Mouse (Mus musculus) neural tube, embryonic 12.5 days (tissue): ENCODE data around the gene Il11. TPM values are rescaled to one million over a fixed set of nuclear protein-coding genes. Genes with fewer than 3 reads are reported as not detected.
"Not testable (repeated sequence)": the region's sequence is repeated elsewhere in the genome, so short reads cannot be mapped to it uniquely, and the experiment has no call there.

Experiments
- ATAC-seq: fragments of 200-750 bp; cut with Nextera tagmentation; 2 replicates; pipeline ENCODE4 v1.8.0; 2017; ENCODE audit warnings: low read depth, mild to moderate bottlenecking, moderate TSS enrichment, moderate library complexity; ENCODE audit not compliant: low FRiP score
- H3K27ac ChIP-seq: fragments of 300-500 bp; sonication (generic); 2 replicates; pipeline ENCODE4 v1.5.1; 2016
- H3K27me3 ChIP-seq: fragments of 300-500 bp; sonication (generic); replicated peaks from 2 replicates; pipeline ENCODE4 v1.6.1; 2016; ENCODE audit warnings: mild to moderate bottlenecking
- H3K36me3 ChIP-seq: fragments of 300-500 bp; sonication (generic); 2 replicates; pipeline ENCODE4 v1.6.1; 2016; ENCODE audit warnings: mild to moderate bottlenecking
- H3K4me1 ChIP-seq: fragments of 300-500 bp; sonication (generic); 2 replicates; pipeline ENCODE4 v1.6.1; 2016
- H3K4me2 ChIP-seq: fragments of 300-500 bp; sonication (generic); replicated peaks from 2 replicates; pipeline ENCODE4 v1.6.1; 2016; ENCODE audit warnings: mild to moderate bottlenecking
- H3K4me3 ChIP-seq: fragments of 300-500 bp; sonication (generic); 2 replicates; pipeline ENCODE4 v1.5.1; 2016
- H3K9ac ChIP-seq: fragments of 300-500 bp; sonication (generic); 2 replicates; pipeline ENCODE4 v1.6.1; 2016; ENCODE audit warnings: mild to moderate bottlenecking
- H3K9me3 ChIP-seq: fragments of 300-500 bp; sonication (generic); 2 replicates; pipeline ENCODE4 v1.6.1; 2016; ENCODE audit warnings: mild to moderate bottlenecking
- WGBS: fragments of 180-500 bp; shearing (Covaris S2); methylation state at CpG from one replicate; pipeline ENCODE4 v1.1.7; 2016; 5-methylcytosine and 5-hydroxymethylcytosine counted together
- polyA plus RNA-seq: library from polyadenylated mRNA; unstranded; fragments of >200 nt; fragmentation: Nextera tagmentation; extraction: Ambion mirVana; gene quantifications from 2 replicates; pipeline ENCODE4 v1.2.1, GENCODE M21; 2016

Gene Il11
- 0.34 and 0.51 TPM in 2 replicates for polyA plus RNA-seq

DNA sequence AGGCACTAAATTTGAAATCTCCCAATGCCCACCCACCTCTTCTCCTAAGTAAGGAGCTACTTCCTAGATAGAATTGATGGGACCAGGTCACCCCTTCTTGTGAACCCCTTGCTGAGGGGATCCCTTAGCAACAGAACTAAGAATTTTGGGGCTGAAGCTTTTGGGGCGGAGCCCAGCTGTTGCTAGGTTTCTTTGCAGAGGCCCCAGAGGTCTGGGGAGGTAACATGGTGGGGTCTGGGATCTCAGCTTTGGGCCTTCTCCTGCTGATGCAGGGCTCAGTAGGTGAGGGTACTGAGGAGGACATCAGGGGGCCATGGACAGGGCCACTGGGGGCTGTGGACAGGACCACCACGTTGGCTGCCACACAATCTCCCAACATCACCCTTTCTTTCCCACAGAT, at the start of gene Il11, which contains the start of gene Tmem190:
Il11 (minus strand) TSS at position 101 of the 400 bp plus-strand sequence.
Tmem190 (plus strand) TSS at position 179 of the 400 bp plus-strand sequence.
- H3K27ac ChIP-seq, result no peak within 1 kb of the TSS
- no peak within 1 kb of the TSS for H3K9ac ChIP-seq
- H3K36me3 ChIP-seq, result no peaks in the 10 kb centered on the region
- peaks cover 3% of the 10 kb centered on the region for H3K4me1 ChIP-seq
- no peak within 1 kb of the TSS for H3K4me3 ChIP-seq
- no peak for ATAC-seq
- H3K27me3 ChIP-seq, result peaks cover 26% of the 10 kb centered on the region
- WGBS, result 82% methylated on average over 2 of the region's 2 CpGs
- no peaks in the 10 kb centered on the region for H3K9me3 ChIP-seq
- H3K4me2 ChIP-seq, result no peak within 1 kb of the TSS

DNA sequence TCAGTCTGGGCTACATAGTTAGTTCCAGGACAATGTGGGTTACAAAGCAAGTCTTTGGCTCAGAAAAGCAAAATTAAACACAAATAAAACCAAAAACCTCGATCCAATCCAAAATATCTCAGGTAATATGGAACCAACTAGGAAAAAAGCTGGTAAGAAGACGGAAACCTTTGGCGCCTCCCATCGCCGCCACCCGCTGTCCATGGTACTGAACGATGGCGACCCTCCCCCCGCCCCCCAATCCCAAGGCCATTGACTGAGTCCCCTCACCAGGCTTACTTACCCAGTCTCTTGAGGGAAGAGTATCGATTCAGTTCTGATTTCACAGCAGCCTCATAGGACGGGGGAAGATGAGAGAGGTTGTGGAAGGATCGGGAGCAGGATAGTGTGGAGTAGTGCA, 47.8 kb upstream of the Il11 start:
- Histone ChIP-seq H3K9ac (peak overlapping the region; percentile 18; the same call in 1 of the 2 replicates), H3K4me2 (no peak overlapping the region), H3K4me3 (no peak overlapping the region), H3K4me1 (no peaks in the 10 kb centered on the region), H3K9me3 (no peaks in the 10 kb centered on the region), H3K36me3 (peaks cover 15% of the 10 kb centered on the region), H3K27me3 (peaks cover 37% of the 10 kb centered on the region), H3K27ac (no peak overlapping the region)
- ATAC-seq, result no peak
- WGBS, result 7% methylated on average over 12 of the region's 12 CpGs

DNA sequence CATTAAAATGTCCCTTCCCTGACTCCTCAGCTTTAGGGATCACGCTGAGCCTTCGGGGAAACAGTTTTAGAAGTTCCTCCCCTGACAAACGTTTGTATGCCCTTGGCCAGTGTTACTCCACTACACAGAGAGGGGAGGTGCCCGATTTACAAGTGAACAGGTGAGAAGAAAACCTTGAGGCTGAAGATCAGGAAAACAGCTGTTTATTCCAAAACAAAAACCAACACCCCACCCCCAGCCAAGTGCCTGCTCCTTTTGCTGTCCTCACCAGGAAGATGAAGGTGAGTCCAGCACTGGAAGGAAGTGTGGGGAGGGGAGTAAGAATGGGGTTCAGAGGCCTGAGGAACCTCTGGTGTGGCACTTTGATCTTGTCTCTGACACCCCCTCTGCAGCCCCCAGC, 42.7 kb upstream of the Il11 start:
- Histone ChIP-seq H3K36me3 (peaks cover 15% of the 10 kb centered on the region), H3K9ac (no peak overlapping the region), H3K27me3 (peaks cover 14% of the 10 kb centered on the region; the same call in 1 of the 2 replicates), H3K27ac (no peak overlapping the region), H3K4me3 (no peak overlapping the region), H3K4me2 (no peak overlapping the region), H3K9me3 (no peaks in the 10 kb centered on the region), H3K4me1 (no peaks in the 10 kb centered on the region)
- no peak for ATAC-seq
- WGBS, result 54% methylated on average over 4 of the region's 4 CpGs

DNA sequence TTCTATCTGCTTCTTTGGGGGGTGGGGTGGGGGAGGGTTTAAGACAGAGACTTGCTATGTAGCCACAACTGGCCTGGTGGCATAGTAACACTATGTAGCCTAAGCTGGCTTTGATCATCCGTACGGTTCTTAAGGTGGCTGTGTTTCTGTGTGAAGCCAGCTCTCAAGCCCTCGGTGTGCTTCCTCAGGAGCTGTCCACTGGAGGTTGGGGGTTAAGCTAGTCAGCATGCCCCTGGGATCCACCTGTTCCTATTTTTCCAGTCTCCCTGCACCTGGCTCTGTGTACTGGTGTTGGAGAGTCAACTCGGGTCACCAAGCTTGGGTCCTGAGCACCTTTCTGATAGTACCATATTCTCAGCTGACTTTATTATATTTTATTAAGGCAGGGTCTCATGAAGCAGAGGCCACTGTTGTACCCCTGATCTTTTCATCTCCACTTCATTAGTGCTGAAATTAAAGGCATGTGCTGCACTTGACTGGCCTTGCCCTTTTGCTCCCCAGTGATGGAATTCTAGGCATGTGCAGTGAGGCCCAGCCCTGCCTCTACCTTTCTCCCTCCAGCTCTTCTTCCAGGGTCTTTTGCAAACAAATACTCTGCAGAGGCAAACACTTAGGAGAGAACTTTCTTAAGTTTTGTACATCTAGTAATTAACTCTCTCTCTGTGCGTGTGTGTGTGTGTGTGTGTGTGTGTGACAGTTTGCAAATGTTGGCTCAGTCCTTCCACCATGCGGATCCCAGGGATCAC, 39.7 kb upstream of the Il11 start:
- no peak for ATAC-seq
- no peaks in the 10 kb centered on the region for H3K4me1 ChIP-seq
- H3K4me3 ChIP-seq, result no peak overlapping the region
- H3K9me3 ChIP-seq, result no peaks in the 10 kb centered on the region
- H3K36me3 ChIP-seq, result no peaks in the 10 kb centered on the region
- no peak overlapping the region for H3K4me2 ChIP-seq
- no peak overlapping the region for H3K9ac ChIP-seq
- 79% methylated on average over 6 of the region's 6 CpGs for WGBS
- H3K27ac ChIP-seq, result no peak overlapping the region
- H3K27me3 ChIP-seq, result no peaks in the 10 kb centered on the region

DNA sequence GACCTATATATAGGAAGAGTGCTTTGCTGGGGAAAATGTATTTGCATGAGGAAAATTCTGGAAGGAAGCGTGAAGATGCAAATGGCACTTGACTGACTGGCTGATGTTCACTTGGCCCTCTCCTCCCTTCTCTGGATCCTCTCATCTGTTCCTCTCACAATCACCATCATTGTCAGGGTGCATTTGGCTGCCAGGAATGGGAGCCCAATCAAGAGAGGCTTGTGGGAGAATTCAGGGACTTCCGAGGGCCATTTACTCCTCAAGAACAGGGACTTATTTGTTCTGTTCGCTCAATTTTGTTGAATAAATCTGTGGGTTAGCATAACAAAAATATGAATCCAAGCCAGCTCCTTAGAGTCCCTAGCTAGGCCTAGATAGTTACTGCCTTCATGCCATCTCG, 39.0 kb upstream of the Il11 start:
- ATAC-seq, result no peak
- H3K27me3 ChIP-seq, result no peaks in the 10 kb centered on the region
- H3K9ac ChIP-seq, result no peak overlapping the region
- no peak overlapping the region for H3K27ac ChIP-seq
- H3K9me3 ChIP-seq, result no peaks in the 10 kb centered on the region
- 79% methylated on average over 4 of the region's 4 CpGs for WGBS
- H3K36me3 ChIP-seq, result no peaks in the 10 kb centered on the region
- H3K4me2 ChIP-seq, result no peak overlapping the region
- no peak overlapping the region for H3K4me3 ChIP-seq
- H3K4me1 ChIP-seq, result no peaks in the 10 kb centered on the region

DNA sequence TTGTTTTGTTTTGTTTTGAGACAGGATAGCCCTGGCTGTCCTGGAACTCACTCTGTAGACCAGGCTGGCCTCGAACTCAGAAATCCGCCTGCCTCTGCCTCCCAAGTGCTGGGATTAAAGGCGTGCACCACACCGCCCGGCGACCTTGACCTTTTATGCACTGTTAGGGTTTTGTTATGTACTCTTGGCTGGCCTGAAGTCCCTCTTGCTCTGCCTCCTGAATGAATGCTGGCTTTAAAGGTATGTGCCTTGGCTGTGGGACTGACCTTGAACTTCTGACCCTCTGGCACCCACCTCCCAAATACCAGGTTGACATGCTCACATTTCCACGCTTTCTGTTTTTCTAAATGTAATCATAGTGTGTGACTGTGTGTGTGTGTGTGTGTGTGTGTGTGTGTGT, 38.3 kb upstream of the Il11 start:
- H3K36me3 ChIP-seq, H3K9me3 ChIP-seq, H3K27ac ChIP-seq: not testable (repeated sequence)

DNA sequence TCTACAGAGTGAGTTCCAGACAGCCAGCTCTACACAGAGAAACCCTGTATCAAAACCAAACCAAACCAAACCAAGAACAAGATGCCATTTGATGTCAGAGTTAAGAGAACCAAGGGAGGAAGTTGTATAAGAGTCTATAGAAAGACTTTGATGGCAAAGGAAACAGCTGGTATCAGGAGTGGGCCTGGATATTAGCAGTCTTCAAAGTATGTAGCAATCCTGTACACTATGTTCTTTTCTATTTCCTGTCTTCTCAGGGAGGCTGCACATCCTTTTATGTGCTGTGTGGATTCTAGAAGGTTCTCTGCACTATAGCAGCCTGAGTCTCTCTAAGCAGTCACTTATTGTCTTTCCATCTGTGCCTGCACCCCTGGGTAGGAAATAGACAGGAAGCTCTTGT, 33.9 kb upstream of the Il11 start:
- Histone ChIP-seq H3K27ac (no peak overlapping the region), H3K4me1 (peaks cover 5% of the 10 kb centered on the region), H3K36me3 (no peaks in the 10 kb centered on the region), H3K9me3 (no peaks in the 10 kb centered on the region), H3K27me3 (no peaks in the 10 kb centered on the region), H3K4me3 (no peak overlapping the region), H3K4me2 (no peak overlapping the region), H3K9ac (no peak overlapping the region)
- ATAC-seq, result no peak

More for the DNA sequence above, 38.3 kb upstream of the Il11 start:
- H3K27me3 ChIP-seq, H3K4me2 ChIP-seq, ATAC-seq, H3K4me3 ChIP-seq, H3K4me1 ChIP-seq, H3K9ac ChIP-seq: not testable (repeated sequence)
- WGBS, result 93% methylated on average over 7 of the region's 7 CpGs

DNA sequence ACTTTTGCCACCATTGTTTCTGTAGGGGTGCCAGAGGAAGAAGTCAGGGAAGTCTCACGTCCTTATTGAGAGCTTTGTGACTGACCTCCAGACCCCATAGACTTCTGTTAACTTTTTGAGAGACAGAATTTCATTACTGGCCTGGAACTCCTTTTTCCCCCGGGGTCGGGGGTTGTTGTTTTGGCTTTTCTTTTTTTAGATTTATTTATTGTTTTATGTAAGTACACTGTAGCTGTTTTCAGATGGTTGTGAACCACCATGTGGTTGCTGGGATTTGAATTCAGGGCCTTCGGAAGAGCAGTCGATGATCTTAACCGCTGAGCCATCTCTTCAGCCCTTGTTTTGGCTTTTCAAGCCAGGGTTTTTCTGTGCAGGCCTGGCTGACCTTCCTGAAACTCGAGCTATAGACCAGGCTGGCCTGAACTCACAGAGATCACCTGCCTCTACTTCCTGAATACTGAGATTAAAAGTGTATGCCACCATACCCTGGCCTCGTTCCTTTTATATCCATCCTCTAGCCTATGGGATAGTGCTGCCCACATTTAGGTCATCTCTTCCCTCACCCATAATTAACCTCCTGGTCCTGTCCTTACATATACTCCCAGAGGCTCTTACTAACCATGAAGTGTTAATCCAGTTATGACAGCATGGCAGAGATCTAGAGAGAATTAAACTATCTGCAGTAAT, 30.6 kb upstream of the Il11 start:
- peak overlapping the region; percentile 44; the same call in 1 of the 2 replicates for H3K9ac ChIP-seq
- H3K4me1 ChIP-seq, result peaks cover 25% of the 10 kb centered on the region
- no peak for ATAC-seq
- peaks cover 19% of the 10 kb centered on the region for H3K36me3 ChIP-seq
- H3K4me2 ChIP-seq, result peak overlapping the region; percentile 62
- H3K4me3 ChIP-seq, result peak overlapping the region; percentile 96
- WGBS, result 25% methylated on average over 8 of the region's 8 CpGs
- H3K27ac ChIP-seq, result peak overlapping the region; percentile 62; the same call in 1 of the 2 replicates
- no peaks in the 10 kb centered on the region for H3K27me3 ChIP-seq
- H3K9me3 ChIP-seq, result no peaks in the 10 kb centered on the region

DNA sequence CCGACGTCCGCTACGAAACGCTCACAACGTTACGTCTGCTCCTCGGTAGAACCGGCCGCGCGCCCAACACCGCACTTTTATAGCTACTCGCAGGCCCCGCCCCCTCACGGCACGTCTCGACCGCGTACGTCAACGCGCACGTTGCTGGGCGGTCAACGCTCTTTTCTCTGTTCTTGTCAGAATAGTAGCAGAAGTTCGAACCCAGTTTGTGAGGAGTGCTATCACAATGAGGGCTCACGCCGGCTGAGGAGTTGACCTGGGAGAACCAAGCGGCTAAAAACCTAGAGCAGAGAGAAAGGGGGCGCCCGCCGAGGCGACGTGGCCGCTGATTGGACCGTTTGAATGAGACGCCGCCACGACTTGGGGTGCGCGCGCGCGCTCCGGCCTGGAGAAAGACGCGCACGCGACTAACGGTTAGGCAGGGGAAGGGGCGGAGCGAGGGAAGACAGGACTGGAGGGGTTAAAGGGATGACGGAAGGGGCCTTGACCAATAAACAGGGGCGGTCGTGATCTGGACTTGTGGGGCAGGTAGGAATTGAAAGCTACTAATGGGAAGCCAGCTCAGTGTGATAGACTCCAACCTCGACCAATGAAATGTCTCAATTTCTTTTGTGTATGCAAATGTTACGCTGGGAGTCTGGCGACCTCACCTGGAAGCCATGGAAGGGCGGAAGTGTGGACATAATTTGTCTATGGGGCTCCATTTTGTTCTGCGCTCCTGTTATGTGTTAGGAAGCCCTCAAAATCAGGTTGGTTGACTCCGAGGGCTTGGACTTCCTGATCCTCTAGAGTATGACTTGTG, 29.8 kb upstream of the Il11 start, which contains the start of gene Ube2s:
Ube2s (minus strand) TSS at position 288 of the 802 bp plus-strand sequence.
- Histone ChIP-seq H3K4me2 (peak within 1 kb of the TSS; percentile 77), H3K9ac (peak within 1 kb of the TSS; percentile 95), H3K9me3 (no peaks in the 10 kb centered on the region), H3K27ac (peak within 1 kb of the TSS; percentile 92), H3K4me3 (peak within 1 kb of the TSS; percentile 96), H3K36me3 (peaks cover 23% of the 10 kb centered on the region), H3K4me1 (peaks cover 25% of the 10 kb centered on the region), H3K27me3 (no peaks in the 10 kb centered on the region)
- peak; percentile 99 for ATAC-seq
- WGBS, result under 1% methylated on average over 62 of the region's 62 CpGs

DNA sequence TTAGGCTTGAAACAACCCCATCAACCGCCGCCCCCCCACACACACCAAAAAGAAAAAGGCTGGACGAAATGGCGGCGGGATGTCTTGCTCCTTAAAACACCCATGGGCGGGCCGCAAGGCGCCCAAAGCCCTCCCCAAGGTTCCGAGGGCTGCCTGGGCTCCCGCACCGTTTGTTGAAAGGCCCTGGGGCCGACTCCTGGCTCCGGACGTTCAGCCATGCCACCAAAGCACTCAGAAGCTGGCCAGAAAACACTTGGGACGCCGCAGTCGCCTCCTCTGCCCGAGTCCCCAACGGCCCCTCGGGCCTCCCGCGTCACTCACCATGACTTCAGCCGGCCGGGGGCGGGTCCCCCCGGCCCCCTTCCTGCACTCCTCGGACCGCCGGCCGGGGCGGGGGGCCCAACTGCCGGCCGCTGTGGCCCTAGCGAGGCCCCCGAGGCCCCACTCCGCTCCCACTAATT, 29.2 kb upstream of the Il11 start:
- Histone ChIP-seq H3K27ac (no peak overlapping the region), H3K36me3 (peaks cover 29% of the 10 kb centered on the region), H3K9ac (peak overlapping the region; percentile 95), H3K4me2 (peak overlapping the region; percentile 77), H3K4me1 (peaks cover 25% of the 10 kb centered on the region), H3K27me3 (no peaks in the 10 kb centered on the region), H3K4me3 (peak overlapping the region; percentile 96), H3K9me3 (no peaks in the 10 kb centered on the region)
- under 1% methylated on average over 36 of the region's 36 CpGs for WGBS
- no peak for ATAC-seq

DNA sequence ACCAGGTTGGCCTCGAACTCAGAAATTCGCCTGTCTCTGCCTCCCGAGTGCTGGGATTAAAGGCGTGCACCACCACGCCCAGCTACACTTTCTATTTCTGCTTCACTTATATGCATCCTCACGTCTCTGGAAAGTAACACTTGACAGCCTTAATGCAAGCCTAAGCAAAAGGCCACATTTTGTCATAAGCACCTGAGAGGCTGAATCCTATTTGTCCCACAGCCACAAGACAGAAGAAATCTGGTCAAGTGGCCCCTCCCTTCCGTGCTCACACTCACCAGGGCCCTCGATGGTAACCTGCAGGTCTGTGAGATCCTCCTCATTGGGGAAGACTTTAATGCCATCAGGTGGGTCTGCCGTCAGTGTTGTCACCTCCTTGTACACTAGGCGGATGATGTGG, 28.5 kb upstream of the Il11 start:
- not testable (repeated sequence) for H3K27me3 ChIP-seq

DNA sequence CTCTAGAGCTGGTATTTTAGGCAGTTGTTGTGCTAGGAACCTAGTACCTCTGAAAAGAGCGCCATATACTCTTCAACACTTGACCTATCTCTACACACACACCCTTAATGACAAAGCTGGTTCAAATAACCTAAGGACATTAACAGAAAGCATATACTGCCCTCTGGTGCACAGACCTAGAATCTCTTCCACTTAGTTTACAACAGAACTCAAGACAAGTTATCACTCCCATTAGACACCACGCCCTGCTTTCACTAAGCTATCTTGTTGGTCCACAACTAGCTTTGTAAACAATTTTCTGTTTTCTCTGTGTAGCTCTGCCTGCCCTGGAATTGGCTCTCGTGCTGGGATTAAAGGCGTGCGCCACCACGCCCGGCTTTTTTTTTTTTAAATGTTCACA, 24.1 kb upstream of the Il11 start:
- H3K27me3 ChIP-seq, result no peaks in the 10 kb centered on the region
- no peaks in the 10 kb centered on the region for H3K9me3 ChIP-seq
- no peak overlapping the region for H3K4me2 ChIP-seq
- H3K27ac ChIP-seq, result no peak overlapping the region
- H3K36me3 ChIP-seq, result peaks cover 44% of the 10 kb centered on the region
- H3K9ac ChIP-seq, result no peak overlapping the region
- H3K4me1 ChIP-seq, result peaks cover 20% of the 10 kb centered on the region
- no peak overlapping the region for H3K4me3 ChIP-seq
- 91% methylated on average over 7 of the region's 7 CpGs for WGBS
- ATAC-seq, result no peak

More for the DNA sequence above, 28.5 kb upstream of the Il11 start:
- 45% methylated on average over 10 of the region's 10 CpGs for WGBS
- not testable (repeated sequence) for ATAC-seq, H3K9me3 ChIP-seq, H3K27ac ChIP-seq
- peaks cover 36% of the 10 kb centered on the region for H3K36me3 ChIP-seq
- H3K9ac ChIP-seq, result peak overlapping the region; percentile 95
- peak overlapping the region; percentile 96 for H3K4me3 ChIP-seq
- H3K4me2 ChIP-seq, result peak overlapping the region; percentile 77
- H3K4me1 ChIP-seq, result peaks cover 25% of the 10 kb centered on the region
